In genomic region chr1:153031345-153031744, GRCm38 (mm10) we compare ENCODE assay signal across 17 mouse cellular contexts.
DNase-seq lines count a peak whose midpoint lies in the region; ATAC-seq and TF ChIP-seq lines count a peak whose summit lies in the region.
"Had no signal": no experiment of that assay in that cellular context is flagged by ENCODE, and none has a peak within 500 bp of the region (broad histone marks: within the 10 kb centered on the region; RNA-seq: fewer than 3 reads in every experiment).

No protein-coding gene starts in this region.

- H3K4me1 ChIP-seq in hindbrain, embryonic 11.5 days (replicated peaks; ENCODE audit: control insufficient read depth, insufficient read depth, low read length): peaks cover 16% of the 10 kb centered on the region
- 0 out of 2 replicates have a peak, but pooled peaks cover 9% of the 10 kb centered on the region for H3K4me1 ChIP-seq in hindbrain, postnatal 0 days (ENCODE audit: insufficient read depth, low read length)
- H3K4me1 ChIP-seq in hindbrain, embryonic 13.5 days (replicated peaks): peaks cover 53% of the 10 kb centered on the region
- peaks cover 11% of the 10 kb centered on the region for H3K4me1 ChIP-seq in intestine, embryonic 16.5 days (ENCODE audit: control insufficient read depth, insufficient read depth, low read length)

- H3K27me3 ChIP-seq in hindbrain, embryonic 11.5 days (ENCODE audit: control insufficient read depth, insufficient read depth, low read length): no peaks in the 10 kb centered on the region
- no peaks in the 10 kb centered on the region for H3K27me3 ChIP-seq in hindbrain, postnatal 0 days (ENCODE audit: insufficient read depth, low read length)
- no peaks in the 10 kb centered on the region for H3K27me3 ChIP-seq in hindbrain, embryonic 13.5 days
- no peaks in the 10 kb centered on the region for H3K27me3 ChIP-seq in intestine, embryonic 16.5 days (replicated peaks; ENCODE audit: control insufficient read depth, insufficient read depth, low read length)
- H3K27me3 ChIP-seq: forebrain, embryonic 13.5 days; heart, embryonic 15.5 days; liver, embryonic 15.5 days had no signal

- no peak overlapping the region for H3K4me2 ChIP-seq in hindbrain, embryonic 11.5 days (replicated peaks; ENCODE audit: low read depth, low read length)
- H3K4me2 ChIP-seq in hindbrain, postnatal 0 days (ENCODE audit: low read depth, low read length): no peak overlapping the region
- peak overlapping the region; percentile 26; the same call in 1 of the 2 replicates for H3K4me2 ChIP-seq in hindbrain, embryonic 13.5 days
- no peak overlapping the region for H3K4me2 ChIP-seq in intestine, embryonic 16.5 days (ENCODE audit: low read depth, low read length)
- H3K4me2 ChIP-seq: forebrain, embryonic 13.5 days; heart, embryonic 15.5 days; liver, embryonic 15.5 days had no signal

- DNase-seq in hindbrain, embryonic 11.5 days (ENCODE audit: low spot score): no peak
- no peak for DNase-seq in hindbrain, postnatal 0 days (ENCODE audit: low spot score)
- DNase-seq in ZHBTc4 (ENCODE audit: low read depth, low spot score): peak; percentile 94
- no peak for DNase-seq in urinary bladder, postnatal 25 days (ENCODE audit: low spot score)
- no peak for DNase-seq in thymus, postnatal 0 days (ENCODE audit: low spot score)
- DNase-seq: adrenal gland, adult 2 months; cerebellum, postnatal 10 days; kidney, adult 18-20 months; kidney, postnatal 14 days; retina, postnatal 1 day had no signal

- 46% methylated on average over 6 of the region's 6 CpGs for WGBS in hindbrain, embryonic 11.5 days
- 57% methylated on average over 6 of the region's 6 CpGs for WGBS in hindbrain, postnatal 0 days
- WGBS in hindbrain, embryonic 13.5 days: 55% methylated on average over 6 of the region's 6 CpGs
- WGBS in intestine, embryonic 16.5 days: 60% methylated on average over 6 of the region's 6 CpGs

- TF ChIP-seq CTCF in hindbrain, postnatal 0 days (IDR thresholded peaks at IDR 0.05; ENCODE audit: low read depth): no peak

- H3K27ac ChIP-seq in hindbrain, embryonic 11.5 days (ENCODE audit: low read depth, low read length): peak overlapping the region; percentile 68
- no peak overlapping the region for H3K27ac ChIP-seq in hindbrain, postnatal 0 days
- H3K27ac ChIP-seq in hindbrain, embryonic 13.5 days: peak overlapping the region; percentile 14
- H3K27ac ChIP-seq in intestine, embryonic 16.5 days (ENCODE audit: low read length): no peak overlapping the region
- H3K27ac ChIP-seq: forebrain, embryonic 13.5 days; heart, embryonic 15.5 days; liver, embryonic 15.5 days had no signal

- H3K4me3 ChIP-seq in hindbrain, embryonic 11.5 days (ENCODE audit: low read depth, low read length): no peak overlapping the region
- H3K4me3 ChIP-seq in hindbrain, postnatal 0 days (ENCODE audit: low read length): no peak overlapping the region
- H3K4me3 ChIP-seq in hindbrain, embryonic 13.5 days: no peak overlapping the region
- no peak overlapping the region for H3K4me3 ChIP-seq in intestine, embryonic 16.5 days (ENCODE audit: low read length)
- H3K4me3 ChIP-seq: forebrain, embryonic 13.5 days; heart, embryonic 15.5 days; liver, embryonic 15.5 days had no signal

- 0 out of 2 replicates have a peak, but pooled peaks have one; percentile 13 for ATAC-seq in hindbrain, embryonic 11.5 days (ENCODE audit: low FRiP score)
- no peak for ATAC-seq in hindbrain, postnatal 0 days
- no peak for ATAC-seq in hindbrain, embryonic 13.5 days (ENCODE audit: low FRiP score)
- no peak for ATAC-seq in intestine, embryonic 16.5 days
- ATAC-seq: forebrain, embryonic 13.5 days; lung, postnatal 0 days; midbrain, embryonic 16.5 days had no signal

- no peak overlapping the region for H3K9ac ChIP-seq in hindbrain, embryonic 11.5 days (ENCODE audit: low read depth, low read length)
- no peak overlapping the region for H3K9ac ChIP-seq in hindbrain, postnatal 0 days (replicated peaks; ENCODE audit: low read length)
- H3K9ac ChIP-seq in hindbrain, embryonic 13.5 days: no peak overlapping the region
- no peak overlapping the region for H3K9ac ChIP-seq in intestine, embryonic 16.5 days (ENCODE audit: low read depth, low read length)
- H3K9ac ChIP-seq: forebrain, embryonic 13.5 days; heart, embryonic 15.5 days; liver, embryonic 15.5 days had no signal

- H3K9me3 ChIP-seq in hindbrain, embryonic 11.5 days (ENCODE audit: control insufficient read depth, low read length): no peaks in the 10 kb centered on the region
- 0 out of 2 replicates have a peak, but pooled peaks cover 2% of the 10 kb centered on the region for H3K9me3 ChIP-seq in hindbrain, postnatal 0 days (ENCODE audit: low read length)
- no peaks in the 10 kb centered on the region for H3K9me3 ChIP-seq in hindbrain, embryonic 13.5 days
- H3K9me3 ChIP-seq in intestine, embryonic 16.5 days (ENCODE audit: control insufficient read depth, low read length): no peaks in the 10 kb centered on the region
- H3K9me3 ChIP-seq: forebrain, embryonic 13.5 days; heart, embryonic 15.5 days; liver, embryonic 15.5 days had no signal

- no peaks in the 10 kb centered on the region for H3K36me3 ChIP-seq in hindbrain, embryonic 11.5 days (ENCODE audit: control insufficient read depth, insufficient read depth, low read length)
- no peaks in the 10 kb centered on the region for H3K36me3 ChIP-seq in hindbrain, postnatal 0 days (ENCODE audit: insufficient read depth, low read length)
- H3K36me3 ChIP-seq in hindbrain, embryonic 13.5 days: peaks cover 3% of the 10 kb centered on the region; the same call in 1 of the 2 replicates
- no peaks in the 10 kb centered on the region for H3K36me3 ChIP-seq in intestine, embryonic 16.5 days (ENCODE audit: control insufficient read depth, insufficient read depth, low read length)
- H3K36me3 ChIP-seq: heart, embryonic 15.5 days; liver, embryonic 15.5 days had no signal

Comparison
In these comparisons a context has a peak if more than half of its experiments do, and no peak if none do; other contexts are left out.
1. H3K27ac ChIP-seq: peak in hindbrain, embryonic 11.5 days (single experiment) and hindbrain, embryonic 13.5 days (single experiment); none in hindbrain, postnatal 0 days (single experiment) and intestine, embryonic 16.5 days (single experiment).